Mouse (Mus musculus) hindbrain, postnatal 0 days (tissue): ENCODE measurements around the gene Cubn. TPM values are rescaled to one million over a fixed set of nuclear protein-coding genes. Genes with fewer than 3 reads are reported as not detected.

ENCODE experiments used
- ATAC-seq: fragments of 200-750 bp; cut with Nextera tagmentation; 2 replicates; pipeline ENCODE4 v1.8.0; 2017; ENCODE audit warnings: mild to moderate bottlenecking, moderate TSS enrichment, moderate library complexity
- DNase-seq: peaks from one replicate; pipeline ENCODE4 v3.0.0-alpha.2; 2015; ENCODE audit warnings: low spot score
- H3K27ac ChIP-seq: fragments of 300-500 bp; sonication (generic); 2 replicates; pipeline ENCODE4 v1.5.1; 2014; ENCODE audit warnings: mild to moderate bottlenecking
- H3K27me3 ChIP-seq: fragments of 300-500 bp; sonication (generic); 2 replicates; pipeline ENCODE4 v1.6.1; 2014; ENCODE audit warnings: low read length, mixed read lengths; ENCODE audit not compliant: insufficient read depth
- H3K36me3 ChIP-seq: fragments of 300-500 bp; sonication (generic); 2 replicates; pipeline ENCODE4 v1.6.1; 2014; ENCODE audit warnings: low read length, mixed read lengths; ENCODE audit not compliant: insufficient read depth
- H3K4me1 ChIP-seq: fragments of 300-500 bp; sonication (generic); 2 replicates; pipeline ENCODE4 v1.6.1; 2014; ENCODE audit warnings: antibody characterized with exemption, low read length, mixed read lengths; ENCODE audit not compliant: insufficient read depth
- H3K4me2 ChIP-seq: fragments of 300-500 bp; sonication (generic); 2 replicates; pipeline ENCODE4 v1.6.1; 2014; ENCODE audit warnings: low read depth, mild to moderate bottlenecking, low read length, moderate library complexity, mixed read lengths
- H3K4me3 ChIP-seq: fragments of 300-500 bp; sonication (generic); 2 replicates; pipeline ENCODE4 v1.5.1; 2014; ENCODE audit warnings: low read length
- H3K9ac ChIP-seq: fragments of 300-500 bp; sonication (generic); replicated peaks from 2 replicates; pipeline ENCODE4 v1.6.1; 2014; ENCODE audit warnings: mild to moderate bottlenecking, low read length, moderate library complexity, mixed read lengths
- H3K9me3 ChIP-seq: fragments of 300-500 bp; sonication (generic); 2 replicates; pipeline ENCODE4 v1.6.1; 2016; ENCODE audit warnings: low read length, mixed read lengths
- CTCF ChIP-seq: IDR thresholded peaks from 2 replicates; pipeline ENCODE4 v1.5.1; 2016; ENCODE audit warnings: antibody characterized with exemption, control low read depth, low read depth
- WGBS: fragments of 180-500 bp; shearing (Covaris S2); extraction: QIAGEN DNeasy Blood & Tissue Kit; methylation state at CpG from one replicate; pipeline ENCODE4 v1.1.7; 2014; 5-methylcytosine and 5-hydroxymethylcytosine counted together
- polyA plus RNA-seq: library from polyadenylated mRNA; unstranded; fragments of >200 nt; fragmentation: Nextera tagmentation; extraction: Ambion mirVana; gene quantifications from 2 replicates; pipeline ENCODE4 v1.2.1, GENCODE M21; 2015
- total RNA-seq: library from RNA; depleted of rRNA; stranded (reverse); fragments of >200 nt; gene quantifications from 2 replicates; pipeline ENCODE4 v1.2.3, GENCODE M21; 2014

Gene Cubn
- total and polyA plus RNA-seq, 2 experiments from 2014 or later: 0.41 to 1.6 TPM

DNA sequence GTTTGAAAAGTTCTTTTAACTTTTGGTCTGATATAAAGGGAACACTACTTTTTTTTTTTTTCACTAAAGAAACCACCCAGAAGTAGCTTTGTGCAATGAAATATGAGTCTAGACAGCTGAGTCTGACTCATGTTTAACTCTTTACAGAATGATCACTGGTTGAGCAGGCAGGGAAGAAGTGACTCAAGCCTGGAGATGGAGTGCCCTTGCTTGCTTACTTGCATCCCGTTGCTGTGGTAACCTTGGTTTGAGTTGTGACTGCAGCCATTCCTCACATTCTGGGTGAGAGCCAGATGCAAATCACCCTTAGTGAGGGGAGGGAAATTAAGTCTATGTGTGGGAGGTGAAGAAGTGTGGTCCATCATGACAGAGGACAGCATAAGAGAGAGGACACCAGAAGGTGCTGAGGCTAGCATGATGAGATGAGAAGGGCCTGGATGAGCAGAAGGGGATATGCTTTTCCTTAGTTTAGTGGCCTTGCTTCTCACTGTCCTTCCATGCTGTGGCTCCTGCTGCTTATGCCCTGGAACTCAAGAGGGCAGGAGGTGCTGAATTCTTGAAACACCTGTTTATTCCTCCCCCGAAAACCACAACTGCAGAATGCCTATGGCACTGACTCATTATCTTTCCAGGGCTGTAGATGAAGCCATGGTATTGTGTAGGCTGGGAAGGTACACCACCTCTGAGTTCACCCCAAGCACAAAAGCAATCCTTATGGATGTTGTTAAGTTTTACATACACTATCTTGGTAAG lies 81.7 kb downstream of the Cubn start:
- Histone ChIP-seq H3K4me2 (no peak overlapping the region), H3K27me3 (no peaks in the 10 kb centered on the region), H3K4me3 (no peak overlapping the region), H3K9me3 (no peaks in the 10 kb centered on the region), H3K36me3 (no peaks in the 10 kb centered on the region), H3K9ac (no peak overlapping the region), H3K27ac (no peak overlapping the region), H3K4me1 (peaks cover 6% of the 10 kb centered on the region; the same call in 1 of the 2 replicates)
- WGBS: 68% methylated on average over 2 of the region's 2 CpGs
- DNase-seq: peak; percentile 17
- no peak for TF ChIP-seq CTCF
- ATAC-seq: no peak

DNA sequence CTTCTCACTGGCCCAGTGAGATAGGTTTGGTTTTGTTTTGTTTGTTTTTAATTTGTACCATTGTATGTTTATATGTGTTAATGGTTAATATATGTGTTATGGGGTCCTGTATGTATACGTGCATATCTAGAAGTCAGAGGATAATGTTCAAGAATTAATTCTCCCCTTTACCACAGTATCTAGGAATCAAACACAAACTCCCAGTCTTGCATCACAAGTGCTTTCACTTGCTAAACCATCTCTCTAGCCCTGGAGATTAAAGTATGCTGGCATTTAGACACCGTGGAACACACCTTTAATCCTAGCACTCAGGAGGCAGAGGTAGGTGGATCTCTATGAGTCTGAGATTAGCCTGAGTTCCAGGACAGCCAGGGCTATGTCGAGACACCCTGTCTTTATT lies 83.3 kb downstream of the Cubn start:
- Histone ChIP-seq H3K36me3 (no peaks in the 10 kb centered on the region), H3K27ac (no peak overlapping the region), H3K9ac (no peak overlapping the region), H3K4me2 (no peak overlapping the region), H3K4me1 (peaks cover 6% of the 10 kb centered on the region; the same call in 1 of the 2 replicates), H3K27me3 (no peaks in the 10 kb centered on the region), H3K9me3 (no peaks in the 10 kb centered on the region), H3K4me3 (no peak overlapping the region)
- TF ChIP-seq CTCF: no peak
- WGBS: 79% methylated on average over 3 of the region's 3 CpGs
- DNase-seq (no peak), ATAC-seq (no peak)

DNA sequence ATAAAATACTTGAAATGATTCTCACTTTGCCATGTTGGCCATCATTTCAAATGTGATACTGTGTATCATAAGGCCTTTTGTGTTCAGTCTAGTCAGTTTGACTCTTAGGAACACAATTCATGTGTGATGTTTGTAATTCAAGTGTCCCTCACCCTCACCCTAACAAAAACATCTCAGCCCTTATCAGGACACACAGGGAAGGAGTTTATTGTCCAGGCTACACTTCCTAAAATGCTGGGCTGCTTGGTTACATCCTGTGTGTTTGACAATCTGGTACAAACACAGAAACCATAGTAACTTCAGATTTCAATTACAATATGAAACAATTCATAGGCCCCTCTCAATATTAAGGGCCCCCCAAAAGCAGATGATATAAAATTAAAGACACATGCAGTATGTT lies 83.9 kb downstream of the Cubn start:
- Histone ChIP-seq H3K27ac (peak overlapping the region; percentile 16; the same call in 1 of the 2 replicates), H3K9ac (no peak overlapping the region), H3K4me2 (no peak overlapping the region), H3K4me1 (peaks cover 6% of the 10 kb centered on the region; the same call in 1 of the 2 replicates), H3K4me3 (no peak overlapping the region), H3K27me3 (no peaks in the 10 kb centered on the region), H3K36me3 (no peaks in the 10 kb centered on the region), H3K9me3 (no peaks in the 10 kb centered on the region)
- no peak for DNase-seq
- ATAC-seq: no peak
- no peak for TF ChIP-seq CTCF

DNA sequence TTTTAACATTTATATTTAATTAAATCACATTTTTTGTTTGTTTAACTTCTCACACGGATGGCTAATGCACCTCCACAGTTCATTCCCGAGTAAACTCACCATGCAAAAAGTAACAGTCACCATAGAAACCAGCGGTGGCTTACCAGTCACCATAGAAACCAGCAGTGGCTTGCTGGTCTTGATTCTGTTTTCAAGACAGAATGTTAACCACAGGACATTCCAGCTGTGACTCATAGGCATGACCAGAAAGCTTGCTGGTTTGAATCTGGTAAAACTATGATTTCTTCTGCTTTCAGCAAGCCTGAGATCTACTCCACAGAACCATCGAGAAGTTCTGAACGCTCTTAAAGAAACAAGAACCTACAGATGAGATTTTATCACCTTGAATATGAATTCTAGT lies 84.3 kb downstream of the Cubn start:
- no peak for TF ChIP-seq CTCF
- 18% methylated on average over 5 of the region's 5 CpGs for WGBS
- H3K4me2 ChIP-seq: no peak overlapping the region
- no peaks in the 10 kb centered on the region for H3K27me3 ChIP-seq
- DNase-seq: peak; percentile 68
- H3K4me3 ChIP-seq: no peak overlapping the region
- H3K27ac ChIP-seq: peak overlapping the region; percentile 16; the same call in 1 of the 2 replicates
- H3K36me3 ChIP-seq: no peaks in the 10 kb centered on the region
- peaks cover 6% of the 10 kb centered on the region; the same call in 1 of the 2 replicates for H3K4me1 ChIP-seq
- H3K9ac ChIP-seq: no peak overlapping the region
- ATAC-seq: peak; percentile 74
- no peaks in the 10 kb centered on the region for H3K9me3 ChIP-seq

DNA sequence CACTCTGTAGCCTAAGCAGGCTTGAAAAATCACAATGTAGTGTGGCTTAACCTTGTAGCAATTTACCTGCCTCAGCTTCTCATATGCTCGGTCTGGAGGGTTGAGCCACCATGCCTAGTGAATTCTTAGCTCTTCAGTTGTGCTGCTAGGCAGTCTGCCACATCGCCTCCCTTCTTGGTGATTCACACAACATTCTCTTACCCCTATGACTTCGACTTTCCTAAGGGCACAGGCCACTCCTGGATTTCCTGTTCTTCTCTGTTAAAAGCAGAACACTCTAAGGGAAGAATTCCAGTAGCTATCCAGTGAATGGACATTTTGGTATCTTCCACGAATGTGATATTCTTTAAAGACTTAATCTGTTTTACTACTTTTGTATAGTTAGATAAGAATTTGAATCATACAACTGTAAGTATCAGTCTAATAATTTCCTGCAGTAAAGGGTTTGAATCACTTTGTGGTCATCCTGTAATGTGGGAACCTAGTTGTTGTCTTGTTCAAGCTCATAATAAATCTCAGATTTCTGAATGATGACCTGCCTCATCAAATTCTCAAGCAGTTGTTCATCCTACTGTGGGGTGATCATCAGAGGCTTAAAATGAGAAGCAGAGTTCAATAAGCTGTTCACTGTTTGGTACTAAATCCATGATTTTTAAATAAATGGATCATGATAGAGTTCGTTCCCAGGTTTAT lies 86.5 kb downstream of the Cubn start:
- no peak overlapping the region for H3K4me3 ChIP-seq
- H3K9me3 ChIP-seq: no peaks in the 10 kb centered on the region
- DNase-seq (no peak), ATAC-seq (no peak)
- H3K4me1 ChIP-seq: peaks cover 6% of the 10 kb centered on the region; the same call in 1 of the 2 replicates
- H3K9ac ChIP-seq: no peak overlapping the region
- 78% methylated on average over 5 of the region's 5 CpGs for WGBS
- no peak overlapping the region for H3K4me2 ChIP-seq
- no peaks in the 10 kb centered on the region for H3K36me3 ChIP-seq
- no peaks in the 10 kb centered on the region for H3K27me3 ChIP-seq
- no peak for TF ChIP-seq CTCF
- H3K27ac ChIP-seq: no peak overlapping the region

DNA sequence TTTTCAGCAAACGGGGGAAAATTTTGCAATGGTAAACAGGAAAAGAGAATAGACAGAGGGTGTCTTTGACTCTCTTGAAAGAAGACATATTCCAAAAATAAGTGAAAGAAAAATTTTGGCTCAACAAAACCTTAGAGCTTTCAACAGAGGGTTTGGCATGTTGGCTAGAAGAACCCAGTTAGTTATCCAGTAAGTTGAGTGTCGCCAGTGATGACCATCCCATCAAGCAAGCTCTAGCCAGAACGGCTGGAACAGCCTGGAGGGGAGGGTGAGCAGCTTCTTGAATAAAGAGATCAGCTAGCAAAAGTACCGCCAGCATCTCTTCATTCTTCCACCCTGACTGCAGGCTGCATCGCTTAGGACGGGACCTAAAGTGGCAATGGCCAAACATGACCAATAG lies 90.8 kb downstream of the Cubn start:
- Histone ChIP-seq H3K9ac (no peak overlapping the region), H3K9me3 (no peaks in the 10 kb centered on the region), H3K36me3 (no peaks in the 10 kb centered on the region), H3K4me1 (0 out of 2 replicates have a peak, but pooled peaks cover 5% of the 10 kb centered on the region), H3K27me3 (no peaks in the 10 kb centered on the region), H3K4me3 (no peak overlapping the region), H3K4me2 (no peak overlapping the region), H3K27ac (no peak overlapping the region)
- no peak for ATAC-seq
- 90% methylated on average over 6 of the region's 6 CpGs for WGBS
- no peak for TF ChIP-seq CTCF
- no peak for DNase-seq
